Mouse (Mus musculus): ENCODE results near the gene Pik3r3. TPM values are rescaled to one million over a fixed set of nuclear protein-coding genes. Genes with fewer than 3 reads are reported as not detected.
"Not testable (repeated sequence)": the region's sequence is repeated elsewhere in the genome, so short reads cannot be mapped to it uniquely, and the experiment has no call there.

Gene Pik3r3
- polyA plus RNA-seq, 1 experiment from 2014 or later, result 27.6 TPM

DNA sequence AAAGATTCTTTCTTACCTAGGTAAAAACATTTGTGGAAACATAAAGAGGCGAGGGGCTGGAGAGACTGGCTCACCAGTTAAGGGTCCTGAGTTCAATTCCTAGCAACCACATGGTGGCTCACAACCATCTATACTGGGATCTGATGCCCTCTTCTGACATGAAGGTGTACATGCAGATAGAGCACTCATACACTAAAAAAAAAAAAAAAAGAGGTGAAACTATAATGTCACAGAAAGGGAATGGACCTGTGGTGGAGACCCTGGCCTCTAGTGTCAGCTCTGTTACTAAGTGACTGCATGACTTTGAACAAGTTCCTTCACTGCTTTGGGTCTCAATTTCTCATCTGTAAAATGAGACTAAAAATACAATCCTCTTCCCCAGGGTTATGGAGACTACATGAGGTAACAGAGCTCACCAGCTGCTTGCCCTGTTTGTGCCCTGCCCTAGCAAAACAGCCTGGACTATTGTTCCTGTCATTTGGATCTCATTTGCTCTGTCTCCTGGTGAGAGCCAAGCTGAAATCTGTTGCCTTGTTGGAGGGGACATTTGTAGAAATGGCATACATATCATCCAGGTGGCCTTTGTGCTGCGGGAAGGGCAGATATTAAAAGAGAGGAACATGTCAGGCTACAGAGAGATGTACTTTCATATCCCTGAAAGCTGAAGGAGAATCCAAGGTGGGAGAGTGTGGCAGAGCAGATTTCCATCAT is 5.4 kb upstream of the Pik3r3 start:
- H3K36me3 ChIP-seq (ENCODE audit: control insufficient read depth, insufficient read depth, low read length), result no peaks in the 10 kb centered on the region
- H3K9me3 ChIP-seq (ENCODE audit: control insufficient read depth, low read length), result no peaks in the 10 kb centered on the region
- H3K27ac ChIP-seq (ENCODE audit: low read depth, low read length), result no peak overlapping the region
- peaks cover 6% of the 10 kb centered on the region; the same call in 1 of the 2 replicates for H3K4me1 ChIP-seq (ENCODE audit: control insufficient read depth, insufficient read depth, low read length)
- H3K9ac ChIP-seq (ENCODE audit: low read depth, low read length), result no peak overlapping the region
- ATAC-seq (ENCODE audit: low FRiP score, low TSS enrichment), result no peak
- H3K4me2 ChIP-seq (replicated peaks; ENCODE audit: low read depth, low read length), result no peak overlapping the region
- WGBS, result 91% methylated on average over 2 of the region's 2 CpGs
- no peaks in the 10 kb centered on the region for H3K27me3 ChIP-seq (ENCODE audit: control insufficient read depth, insufficient read depth, low read length)
- no peak overlapping the region for H3K4me3 ChIP-seq (ENCODE audit: low read length)

DNA sequence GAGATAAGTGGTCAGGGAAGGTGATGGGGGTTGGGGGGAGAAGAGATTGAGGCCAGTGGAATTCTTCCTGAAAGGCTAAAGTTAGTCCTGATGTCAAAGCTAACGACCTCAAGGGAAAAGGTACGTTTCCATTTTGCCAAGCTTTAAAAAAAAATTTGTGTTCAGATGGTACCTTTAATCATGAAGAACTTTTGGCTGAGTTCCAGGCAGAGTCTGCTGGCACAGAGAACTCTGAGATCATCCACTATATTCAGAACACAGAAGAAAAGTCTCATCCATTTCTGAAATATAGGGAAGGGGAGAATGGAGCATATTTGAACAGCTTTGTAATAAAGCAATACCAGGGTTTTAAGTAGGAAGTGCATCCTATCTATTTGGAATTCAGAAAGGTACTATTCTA is 4.4 kb upstream of the Pik3r3 start:
- no peaks in the 10 kb centered on the region for H3K36me3 ChIP-seq (ENCODE audit: control insufficient read depth, insufficient read depth, low read length)
- 65% methylated on average over 2 of the region's 2 CpGs for WGBS
- no peak for ATAC-seq (ENCODE audit: low FRiP score, low TSS enrichment)
- peaks cover 6% of the 10 kb centered on the region; the same call in 1 of the 2 replicates for H3K4me1 ChIP-seq (ENCODE audit: control insufficient read depth, insufficient read depth, low read length)
- no peak overlapping the region for H3K27ac ChIP-seq (ENCODE audit: low read depth, low read length)
- H3K27me3 ChIP-seq (ENCODE audit: control insufficient read depth, insufficient read depth, low read length), result no peaks in the 10 kb centered on the region
- no peaks in the 10 kb centered on the region for H3K9me3 ChIP-seq (ENCODE audit: control insufficient read depth, low read length)
- no peak overlapping the region for H3K9ac ChIP-seq (ENCODE audit: low read depth, low read length)
- H3K4me2 ChIP-seq (replicated peaks; ENCODE audit: low read depth, low read length), result no peak overlapping the region
- H3K4me3 ChIP-seq (ENCODE audit: low read length), result no peak overlapping the region

DNA sequence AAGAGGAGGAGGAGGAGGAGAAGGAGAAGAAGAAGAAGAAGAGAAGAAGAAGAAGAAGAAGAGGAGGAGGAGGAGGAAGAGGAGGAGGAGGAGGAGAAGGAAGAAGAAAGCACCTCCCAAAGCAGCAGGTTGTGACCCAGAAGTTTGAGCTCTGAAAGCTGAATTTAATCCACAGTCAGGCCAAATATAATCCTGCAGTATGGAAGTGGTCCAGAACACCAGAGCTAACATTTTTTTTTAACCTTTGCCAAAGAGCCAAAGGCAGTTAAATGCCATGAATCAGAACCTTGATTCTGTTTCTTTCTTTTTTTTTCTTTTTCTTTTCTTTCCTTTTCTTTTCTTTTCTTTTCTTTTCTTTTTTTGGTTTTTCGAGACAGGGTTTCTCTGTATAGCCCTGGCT is 3.8 kb upstream of the Pik3r3 start:
- ATAC-seq (ENCODE audit: low FRiP score, low TSS enrichment); H3K4me3 ChIP-seq (ENCODE audit: low read length); H3K36me3 ChIP-seq (ENCODE audit: control insufficient read depth, insufficient read depth, low read length); H3K9ac ChIP-seq (ENCODE audit: low read depth, low read length); H3K4me1 ChIP-seq (ENCODE audit: control insufficient read depth, insufficient read depth, low read length); H3K9me3 ChIP-seq (ENCODE audit: control insufficient read depth, low read length); H3K4me2 ChIP-seq (replicated peaks; ENCODE audit: low read depth, low read length); H3K27me3 ChIP-seq (ENCODE audit: control insufficient read depth, insufficient read depth, low read length); H3K27ac ChIP-seq (ENCODE audit: low read depth, low read length): not testable (repeated sequence)
- WGBS, result 83% methylated on average over 1 of the region's 1 CpGs

- no peak overlapping the region for H3K9ac ChIP-seq (ENCODE audit: low read depth, low read length)
- H3K4me2 ChIP-seq (replicated peaks; ENCODE audit: low read depth, low read length), result no peak overlapping the region
- H3K4me3 ChIP-seq (ENCODE audit: low read length), result no peak overlapping the region
- no peak for ATAC-seq (ENCODE audit: low FRiP score, low TSS enrichment)
- H3K36me3 ChIP-seq (ENCODE audit: control insufficient read depth, insufficient read depth, low read length), result no peaks in the 10 kb centered on the region
- H3K9me3 ChIP-seq (ENCODE audit: control insufficient read depth, low read length), result no peaks in the 10 kb centered on the region
- H3K4me1 ChIP-seq (ENCODE audit: control insufficient read depth, insufficient read depth, low read length), result peaks cover 6% of the 10 kb centered on the region; the same call in 1 of the 2 replicates
- 85% methylated on average over 1 of the region's 1 CpGs for WGBS
- no peak overlapping the region for H3K27ac ChIP-seq (ENCODE audit: low read depth, low read length)
- no peaks in the 10 kb centered on the region for H3K27me3 ChIP-seq (ENCODE audit: control insufficient read depth, insufficient read depth, low read length)
Observed at GRCm38 (mm10) chr4:116219056-116219455, 2.4 kb upstream of the Pik3r3 start.

DNA sequence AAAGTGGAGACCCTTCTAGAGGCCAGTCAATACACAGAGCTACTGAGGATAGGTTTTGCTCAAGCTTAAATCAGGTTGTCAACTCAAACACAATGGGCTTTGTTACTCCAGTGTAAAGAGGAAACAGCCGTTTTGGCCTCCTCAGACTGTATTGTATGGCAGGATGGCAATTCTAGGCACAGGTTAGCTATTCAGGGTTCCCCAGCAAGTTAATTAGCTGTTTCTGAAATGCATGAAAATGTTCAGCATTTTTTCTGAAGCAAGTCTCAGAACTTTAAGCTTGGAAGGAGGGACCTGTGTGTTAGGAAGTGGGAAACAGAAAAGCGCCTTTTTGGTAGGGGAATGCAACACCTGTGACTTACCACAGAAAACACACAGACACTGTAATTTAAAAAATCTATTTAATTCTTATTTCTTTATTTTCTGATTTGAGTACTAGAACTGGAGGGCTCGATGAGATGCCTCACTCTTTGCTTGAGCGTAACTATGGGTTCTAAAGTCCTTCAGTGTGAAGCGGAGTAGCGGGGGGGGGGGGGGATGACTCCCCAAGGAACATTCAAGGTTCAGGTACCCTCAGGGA is 1.3 kb upstream of the Pik3r3 start:
- no peaks in the 10 kb centered on the region for H3K36me3 ChIP-seq (ENCODE audit: control insufficient read depth, insufficient read depth, low read length)
- H3K9me3 ChIP-seq (ENCODE audit: control insufficient read depth, low read length), result no peaks in the 10 kb centered on the region
- peak overlapping the region; percentile 99 for H3K27ac ChIP-seq (ENCODE audit: low read depth, low read length)
- peak overlapping the region; percentile 94 for H3K9ac ChIP-seq (ENCODE audit: low read depth, low read length)
- peak overlapping the region; percentile 68 for H3K4me2 ChIP-seq (replicated peaks; ENCODE audit: low read depth, low read length)
- 4% methylated on average over 6 of the region's 6 CpGs for WGBS
- peaks cover 6% of the 10 kb centered on the region; the same call in 1 of the 2 replicates for H3K4me1 ChIP-seq (ENCODE audit: control insufficient read depth, insufficient read depth, low read length)
- no peak for ATAC-seq (ENCODE audit: low FRiP score, low TSS enrichment)
- H3K4me3 ChIP-seq (ENCODE audit: low read length), result peak overlapping the region; percentile 77
- no peaks in the 10 kb centered on the region for H3K27me3 ChIP-seq (ENCODE audit: control insufficient read depth, insufficient read depth, low read length)

DNA sequence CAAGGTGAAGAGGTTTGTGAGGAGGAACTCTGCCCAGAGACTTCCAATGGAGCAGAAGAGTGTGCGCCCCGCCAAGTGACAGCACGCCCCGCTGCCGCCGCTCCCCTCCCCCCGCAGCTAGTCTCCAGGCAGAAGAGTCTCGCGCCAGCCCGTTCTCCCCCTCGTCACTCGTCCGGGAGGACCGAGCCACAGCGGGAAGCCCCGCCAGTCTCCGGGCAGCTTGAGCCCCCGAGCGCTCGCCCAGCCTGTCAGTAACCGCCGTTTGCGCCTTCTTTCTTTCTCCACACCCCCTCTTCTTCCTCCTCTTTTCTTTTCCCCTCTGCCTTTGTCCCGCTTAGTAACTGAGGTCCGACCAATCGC is 658 bp upstream of the Pik3r3 start:
- peak overlapping the region; percentile 94 for H3K9ac ChIP-seq (ENCODE audit: low read depth, low read length)
- peak overlapping the region; percentile 77 for H3K4me3 ChIP-seq (ENCODE audit: low read length)
- under 1% methylated on average over 23 of the region's 26 CpGs for WGBS
- peak overlapping the region; percentile 99 for H3K27ac ChIP-seq (ENCODE audit: low read depth, low read length)
- no peaks in the 10 kb centered on the region for H3K27me3 ChIP-seq (ENCODE audit: control insufficient read depth, insufficient read depth, low read length)
- H3K36me3 ChIP-seq (ENCODE audit: control insufficient read depth, insufficient read depth, low read length), result no peaks in the 10 kb centered on the region
- H3K9me3 ChIP-seq (ENCODE audit: control insufficient read depth, low read length), result no peaks in the 10 kb centered on the region
- peaks cover 6% of the 10 kb centered on the region; the same call in 1 of the 2 replicates for H3K4me1 ChIP-seq (ENCODE audit: control insufficient read depth, insufficient read depth, low read length)
- peak; percentile 71 for ATAC-seq (ENCODE audit: low FRiP score, low TSS enrichment)
- peak overlapping the region; percentile 68 for H3K4me2 ChIP-seq (replicated peaks; ENCODE audit: low read depth, low read length)

DNA sequence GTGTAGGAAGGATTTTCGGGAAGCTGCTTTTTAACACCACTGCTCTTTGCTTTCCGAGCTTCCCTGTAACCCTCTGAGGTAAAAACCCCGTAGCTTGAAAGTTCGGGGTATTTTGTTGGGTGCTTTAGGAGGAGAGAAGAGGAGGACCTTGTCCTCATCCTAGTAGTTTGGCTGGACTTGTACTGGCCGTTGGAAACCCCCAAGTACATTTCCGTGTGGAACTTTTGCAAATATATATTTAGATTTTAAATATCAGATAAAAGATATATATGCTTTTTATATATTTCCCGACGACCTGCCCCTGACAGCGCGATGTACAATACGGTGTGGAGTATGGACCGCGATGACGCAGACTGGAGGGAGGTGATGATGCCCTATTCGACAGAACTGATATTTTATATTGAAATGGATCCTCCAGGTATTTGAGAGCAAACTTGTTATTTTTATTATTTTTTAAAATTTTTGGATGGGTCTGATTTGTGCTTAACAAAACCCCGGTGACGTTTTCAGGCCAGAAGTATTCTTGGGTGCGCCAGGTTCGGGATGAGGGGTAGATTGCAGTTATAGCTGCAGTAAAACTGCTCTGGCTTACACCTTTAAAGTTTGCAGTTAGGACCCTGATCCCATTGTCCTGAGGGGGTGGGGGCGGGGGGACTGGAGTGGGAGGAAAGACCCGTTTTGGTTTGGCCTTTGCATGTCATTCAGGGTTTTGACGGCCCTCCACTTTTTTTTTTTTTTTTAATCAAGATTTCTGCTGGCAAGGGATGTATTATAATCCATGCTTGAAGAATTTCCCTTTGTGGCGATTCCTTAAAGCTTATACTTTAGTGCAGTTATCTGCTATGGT is 801 bp downstream of the Pik3r3 start:
- Histone ChIP-seq H3K36me3 (ENCODE audit: control insufficient read depth, insufficient read depth, low read length) (no peaks in the 10 kb centered on the region), H3K9ac (ENCODE audit: low read depth, low read length) (peak overlapping the region; percentile 94), H3K4me3 (ENCODE audit: low read length) (peak overlapping the region; percentile 77), H3K4me2 (replicated peaks; ENCODE audit: low read depth, low read length) (peak overlapping the region; percentile 38), H3K27me3 (ENCODE audit: control insufficient read depth, insufficient read depth, low read length) (no peaks in the 10 kb centered on the region), H3K27ac (ENCODE audit: low read depth, low read length) (peak overlapping the region; percentile 99), H3K9me3 (ENCODE audit: control insufficient read depth, low read length) (no peaks in the 10 kb centered on the region), H3K4me1 (ENCODE audit: control insufficient read depth, insufficient read depth, low read length) (peaks cover 6% of the 10 kb centered on the region; the same call in 1 of the 2 replicates)
- under 1% methylated on average over 23 of the region's 23 CpGs for WGBS
- no peak for ATAC-seq (ENCODE audit: low FRiP score, low TSS enrichment)

- H3K4me1 ChIP-seq (ENCODE audit: control insufficient read depth, insufficient read depth, low read length), result peaks cover 6% of the 10 kb centered on the region; the same call in 1 of the 2 replicates
- H3K4me3 ChIP-seq (ENCODE audit: low read length), result peak overlapping the region; percentile 77
- H3K27me3 ChIP-seq (ENCODE audit: control insufficient read depth, insufficient read depth, low read length), result no peaks in the 10 kb centered on the region
- H3K27ac ChIP-seq (ENCODE audit: low read depth, low read length), result no peak overlapping the region; the same call in 1 of the 2 replicates
- 3% methylated on average over 6 of the region's 6 CpGs for WGBS
- no peaks in the 10 kb centered on the region for H3K36me3 ChIP-seq (ENCODE audit: control insufficient read depth, insufficient read depth, low read length)
- ATAC-seq (ENCODE audit: low FRiP score, low TSS enrichment), result no peak
- H3K4me2 ChIP-seq (replicated peaks; ENCODE audit: low read depth, low read length), result peak overlapping the region; percentile 38
- peak overlapping the region; percentile 94 for H3K9ac ChIP-seq (ENCODE audit: low read depth, low read length)
- H3K9me3 ChIP-seq (ENCODE audit: control insufficient read depth, low read length), result no peaks in the 10 kb centered on the region
Observed at GRCm38 (mm10) chr4:116222843-116223119, 1.4 kb downstream of the Pik3r3 start.

GRCm38 (mm10) chr4:116243377-116243776 is 22.0 kb downstream of the Pik3r3 start:
- Histone ChIP-seq H3K27me3 (ENCODE audit: control insufficient read depth, insufficient read depth, low read length) (no peaks in the 10 kb centered on the region), H3K9ac (ENCODE audit: low read depth, low read length) (no peak overlapping the region), H3K36me3 (ENCODE audit: control insufficient read depth, insufficient read depth, low read length) (no peaks in the 10 kb centered on the region), H3K4me1 (ENCODE audit: control insufficient read depth, insufficient read depth, low read length) (no peaks in the 10 kb centered on the region), H3K9me3 (ENCODE audit: control insufficient read depth, low read length) (no peaks in the 10 kb centered on the region), H3K4me3 (ENCODE audit: low read length) (no peak overlapping the region), H3K4me2 (replicated peaks; ENCODE audit: low read depth, low read length) (no peak overlapping the region), H3K27ac (ENCODE audit: low read depth, low read length) (no peak overlapping the region)
- ATAC-seq (ENCODE audit: low FRiP score, low TSS enrichment), result no peak
- 79% methylated on average over 3 of the region's 3 CpGs for WGBS

Data from kidney, embryonic 14.5 days (tissue).